Mouse (Mus musculus) embryo, embryonic 11.5 days (tissue): ENCODE results near the gene Hps5.

Source experiments
- DNase-seq: peaks from one replicate; pipeline ENCODE4 v3.0.0-alpha.2; 2012; ENCODE audit warnings: low read depth, low spot score

The Hps5 gene

GRCm38 (mm10) chr7:46738561-46739460, 57.1 kb downstream of the Hps5 start:
- DNase-seq = no peak

- DNase-seq = no peak
These were observed 60.9 kb downstream of the Hps5 start for GRCm38 (mm10) chr7:46734983-46735382.

- no peak for DNase-seq
These were observed 63.4 kb downstream of the Hps5 start, which contains the start of gene Saa4 for GRCm38 (mm10) chr7:46732458-46732857. Gene Saa4 (minus strand): TSS chr7:46732603.

GRCm38 (mm10) chr7:46727584-46727983, 68.3 kb downstream of the Hps5 start:
- DNase-seq = no peak

GRCm38 (mm10) chr7:46724396-46724795, 71.5 kb downstream of the Hps5 start:
- no peak for DNase-seq

- DNase-seq = no peak
These were observed 72.0 kb downstream of the Hps5 start for GRCm38 (mm10) chr7:46723849-46724248.

GRCm38 (mm10) chr7:46723354-46723753, 72.5 kb downstream of the Hps5 start:
- no peak for DNase-seq

GRCm38 (mm10) chr7:46720460-46720859, 75.4 kb downstream of the Hps5 start:
- DNase-seq = no peak

- no peak for DNase-seq
These were observed 76.3 kb downstream of the Hps5 start for GRCm38 (mm10) chr7:46719526-46719925.

GRCm38 (mm10) chr7:46718591-46719270, 77.1 kb downstream of the Hps5 start:
- DNase-seq = no peak

GRCm38 (mm10) chr7:46716897-46717296, 79.0 kb downstream of the Hps5 start:
- no peak for DNase-seq

- DNase-seq = no peak
These were observed 80.3 kb downstream of the Hps5 start, which contains the start of gene Saa3 for GRCm38 (mm10) chr7:46715600-46715999. Gene Saa3 (minus strand): TSS chr7:46715700.

GRCm38 (mm10) chr7:46714518-46714917, 81.3 kb downstream of the Hps5 start:
- peak; percentile 54 for DNase-seq

GRCm38 (mm10) chr7:46712250-46712649, 83.6 kb downstream of the Hps5 start:
- no peak for DNase-seq
